Mouse (Mus musculus) ES-E14 (cell line): ENCODE data around the gene Rhbdd1. TPM values are rescaled to one million over a fixed set of nuclear protein-coding genes. Genes with fewer than 3 reads are reported as not detected.

Experiments
- DNase-seq: peaks from one replicate; pipeline ENCODE4 v3.0.0-alpha.2; 2013; ENCODE audit warnings: low read depth, low spot score
- H3K27ac ChIP-seq: 2 replicates; pipeline ENCODE4 v1.5.1; 2012; ENCODE audit warnings: low read depth, mild to moderate bottlenecking, low read length, moderate library complexity, mixed read lengths; ENCODE audit not compliant: poor library complexity, insufficient read depth, severe bottlenecking
- H3K36me3 ChIP-seq: 2 replicates; pipeline ENCODE4 v1.6.1; 2012; ENCODE audit warnings: mild to moderate bottlenecking, low read length, moderate library complexity, mixed read lengths; ENCODE audit not compliant: control insufficient read depth, poor library complexity, insufficient read depth, severe bottlenecking
- H3K4me1 ChIP-seq, 2 experiments: fragments of 150-350 bp in 1 of 2; sonication (generic) in 1 of 2; 2 replicates each; pipeline ENCODE4 v1.6.1; 2012; ENCODE audit warnings: low read length in 2 of 2, mild to moderate bottlenecking in 1 of 2, mixed read lengths in 1 of 2; ENCODE audit not compliant: control insufficient read depth in 2 of 2, insufficient read depth in 2 of 2, poor library complexity in 1 of 2
- H3K4me3 ChIP-seq, 2 experiments: fragments of 150-350 bp in 1 of 2; sonication (generic) in 1 of 2; 2 replicates each; pipeline ENCODE4 v1.5.1; 2012; ENCODE audit warnings: low read length in 2 of 2, low read depth in 1 of 2, mild to moderate bottlenecking in 1 of 2, mixed read lengths in 1 of 2; ENCODE audit not compliant: insufficient read depth in 1 of 2, poor library complexity in 1 of 2, severe bottlenecking in 1 of 2
- H3K9ac ChIP-seq: 2 replicates; pipeline ENCODE4 v1.6.1; 2012; ENCODE audit warnings: low read depth, mild to moderate bottlenecking, low read length, mixed read lengths; ENCODE audit not compliant: poor library complexity, insufficient read depth, severe bottlenecking
- H3K9me3 ChIP-seq: fragments of 150-350 bp; sonication (generic); 2 replicates; pipeline ENCODE4 v1.6.1; 2012; ENCODE audit warnings: low read depth, mild to moderate bottlenecking, low read length; ENCODE audit not compliant: control insufficient read depth, insufficient read depth
- CHD2 ChIP-seq: IDR thresholded peaks from 2 replicates; pipeline ENCODE4 v1.6.1; 2014; ENCODE audit warnings: mild to moderate bottlenecking, low read depth, low read length, inconsistent platforms
- HCFC1 ChIP-seq: IDR thresholded peaks from 2 replicates; pipeline ENCODE4 v1.6.1; 2012; ENCODE audit warnings: low read length, inconsistent platforms, borderline replicate concordance; ENCODE audit not compliant: insufficient read depth
- MAFK ChIP-seq: IDR thresholded peaks from 2 replicates; pipeline ENCODE4 v1.6.1; 2014; ENCODE audit warnings: mild to moderate bottlenecking, low read depth, low read length, inconsistent platforms; ENCODE audit not compliant: insufficient read depth
- ZC3H11A ChIP-seq: IDR thresholded peaks from 2 replicates; pipeline ENCODE4 v1.6.1; 2012; ENCODE audit warnings: low read depth, mild to moderate bottlenecking, inconsistent platforms, low read length, borderline replicate concordance
- ZNF384 ChIP-seq: IDR thresholded peaks from 2 replicates; pipeline ENCODE4 v1.6.1; 2012; ENCODE audit warnings: low read depth, low read length, inconsistent platforms
- in situ Hi-C, 2 experiments: fragments of 600-800 bp; cut with MboI; formaldehyde crosslinking; loops; one replicate each; pipeline ENCODE4 v1.15.1; 2025; ENCODE audit warnings: low sequenced_read_pairs in 2 of 2, inconsistent platforms in 1 of 2; ENCODE audit not compliant: unreplicated experiment in 2 of 2
- total RNA-seq: library from RNA; depleted of rRNA; stranded (reverse); fragments of 300-350 nt; gene quantifications from 2 replicates; pipeline ENCODE4 v1.2.3, GENCODE M21; 2012; rRNA removed

The Rhbdd1 gene
- total RNA-seq, 1 experiment, result 14.1 TPM

- no peaks in the 10 kb centered on the region for H3K4me1 ChIP-seq
- H3K27ac ChIP-seq, result no peak overlapping the region
- H3K4me3 ChIP-seq, result no peak overlapping the region
- in situ Hi-C loops, result loop anchor here in 1 of 2 experiments (5.0 kb wide), 1 partner anchor 1163 kb away; no protein-coding TSS in a partner anchor
- TF ChIP-seq CHD2 (no peak), MAFK (no peak), ZNF384 (no peak), ZC3H11A (no peak), HCFC1 (no peak)
- no peak overlapping the region for H3K9ac ChIP-seq
- no peaks in the 10 kb centered on the region for H3K36me3 ChIP-seq
- no peak for DNase-seq
- H3K9me3 ChIP-seq, result no peaks in the 10 kb centered on the region
Measured at GRCm38 (mm10) chr1:82479696-82480487, 163.6 kb downstream of the Rhbdd1 start.

GRCm38 (mm10) chr1:82482371-82482770 lies 166.1 kb downstream of the Rhbdd1 start:
- Histone ChIP-seq H3K27ac (no peak overlapping the region), H3K4me3 (no peak overlapping the region), H3K9me3 (no peaks in the 10 kb centered on the region), H3K36me3 (no peaks in the 10 kb centered on the region), H3K4me1 (no peaks in the 10 kb centered on the region), H3K9ac (no peak overlapping the region)
- TF ChIP-seq MAFK, result no peak
- TF ChIP-seq ZC3H11A, result no peak
- no peak for TF ChIP-seq HCFC1
- no peak for TF ChIP-seq CHD2
- TF ChIP-seq ZNF384, result no peak
- in situ Hi-C loops, result no loop called here
- DNase-seq, result no peak

GRCm38 (mm10) chr1:82486371-82486770 lies 170.1 kb downstream of the Rhbdd1 start:
- Histone ChIP-seq H3K9ac (no peak overlapping the region), H3K36me3 (no peaks in the 10 kb centered on the region), H3K4me3 (no peak overlapping the region), H3K4me1 (no peaks in the 10 kb centered on the region), H3K9me3 (no peaks in the 10 kb centered on the region), H3K27ac (no peak overlapping the region)
- in situ Hi-C loops, result no loop called here
- TF ChIP-seq HCFC1, result no peak
- TF ChIP-seq ZNF384, result no peak
- no peak for TF ChIP-seq MAFK
- TF ChIP-seq CHD2, result no peak
- no peak for TF ChIP-seq ZC3H11A
- DNase-seq, result no peak

GRCm38 (mm10) chr1:82491954-82492353 lies 175.7 kb downstream of the Rhbdd1 start:
- Histone ChIP-seq H3K27ac (no peak overlapping the region), H3K9ac (no peak overlapping the region), H3K36me3 (no peaks in the 10 kb centered on the region), H3K9me3 (no peaks in the 10 kb centered on the region), H3K4me3 (no peak overlapping the region), H3K4me1 (no peaks in the 10 kb centered on the region)
- in situ Hi-C loops, result no loop called here
- TF ChIP-seq MAFK (no peak), ZC3H11A (no peak), HCFC1 (no peak), CHD2 (no peak), ZNF384 (no peak)
- no peak for DNase-seq

Other genes starting within 250 kb of the Rhbdd1 start
- gene Gm9747, start 83.3 kb upstream of the Rhbdd1 start, total RNA-seq, result 0.21 and 0.67 TPM in 2 replicates
- 3.2 and 8.1 TPM in 2 replicates for gene Irs1, start 25.0 kb upstream of the Rhbdd1 start, total RNA-seq